Mouse (Mus musculus) midbrain, postnatal 0 days (tissue): Measurements from ENCODE around the gene Pde11a. TPM values are rescaled to one million over a fixed set of nuclear protein-coding genes. Genes with fewer than 3 reads are reported as not detected.
"Not testable (repeated sequence)": the region's sequence is repeated elsewhere in the genome, so short reads cannot be mapped to it uniquely, and the experiment has no call there.

Experiments
- ATAC-seq: fragments of 200-750 bp; cut with Nextera tagmentation; 2 replicates; pipeline ENCODE4 v1.8.0; 2017; ENCODE audit warnings: moderate number of reproducible peaks, mild to moderate bottlenecking, moderate TSS enrichment, moderate library complexity; ENCODE audit not compliant: low FRiP score
- DNase-seq: peaks from one replicate; pipeline ENCODE4 v3.0.0-alpha.2; 2015; ENCODE audit warnings: low spot score
- H3K27ac ChIP-seq: fragments of 300-500 bp; sonication (generic); 2 replicates; pipeline ENCODE4 v1.5.1; 2014; ENCODE audit warnings: low read depth, mild to moderate bottlenecking, low read length, mixed read lengths
- H3K27me3 ChIP-seq: fragments of 300-500 bp; sonication (generic); 2 replicates; pipeline ENCODE4 v1.6.1; 2014; ENCODE audit warnings: low read length, control low read depth, mixed read lengths; ENCODE audit not compliant: insufficient read depth
- H3K36me3 ChIP-seq: fragments of 300-500 bp; sonication (generic); 2 replicates; pipeline ENCODE4 v1.6.1; 2014; ENCODE audit warnings: low read length, control low read depth, mixed read lengths; ENCODE audit not compliant: insufficient read depth
- H3K4me1 ChIP-seq: fragments of 300-500 bp; sonication (generic); 2 replicates; pipeline ENCODE4 v1.6.1; 2014; ENCODE audit warnings: mild to moderate bottlenecking, control low read depth, antibody characterized with exemption, low read length, mixed read lengths; ENCODE audit not compliant: insufficient read depth
- H3K4me2 ChIP-seq: fragments of 300-500 bp; sonication (generic); 2 replicates; pipeline ENCODE4 v1.6.1; 2014; ENCODE audit warnings: low read depth, mild to moderate bottlenecking, low read length, mixed read lengths; ENCODE audit not compliant: poor library complexity, severe bottlenecking
- H3K4me3 ChIP-seq: fragments of 300-500 bp; sonication (generic); 2 replicates; pipeline ENCODE4 v1.5.1; 2014; ENCODE audit warnings: low read depth, mild to moderate bottlenecking, low read length, moderate library complexity
- H3K9ac ChIP-seq: fragments of 300-500 bp; sonication (generic); replicated peaks from 2 replicates; pipeline ENCODE4 v1.6.1; 2014; ENCODE audit warnings: mild to moderate bottlenecking, low read length, moderate library complexity, mixed read lengths; ENCODE audit not compliant: poor library complexity, severe bottlenecking
- H3K9me3 ChIP-seq: fragments of 300-500 bp; sonication (generic); 2 replicates; pipeline ENCODE4 v1.6.1; 2016; ENCODE audit warnings: low read length, control low read depth
- CTCF ChIP-seq: IDR thresholded peaks from 2 replicates; pipeline ENCODE4 v1.5.1; 2016; ENCODE audit warnings: antibody characterized with exemption, mild to moderate bottlenecking
- WGBS: fragments of 180-500 bp; shearing (Covaris S2); extraction: QIAGEN DNeasy Blood & Tissue Kit; methylation state at CpG from one replicate; pipeline ENCODE4 v1.1.7; 2014; 5-methylcytosine and 5-hydroxymethylcytosine counted together
- polyA plus RNA-seq: library from polyadenylated mRNA; unstranded; fragments of >200 nt; fragmentation: Nextera tagmentation; extraction: Ambion mirVana; gene quantifications from 2 replicates; pipeline ENCODE4 v1.2.1, GENCODE M21; 2015
- total RNA-seq: library from RNA; depleted of rRNA; stranded (reverse); fragments of >200 nt; gene quantifications from 2 replicates; pipeline ENCODE4 v1.2.3, GENCODE M21; 2014

Gene Pde11a
- total and polyA plus RNA-seq, 2 experiments from 2014 or later = 0.94 to 1.1 TPM

DNA sequence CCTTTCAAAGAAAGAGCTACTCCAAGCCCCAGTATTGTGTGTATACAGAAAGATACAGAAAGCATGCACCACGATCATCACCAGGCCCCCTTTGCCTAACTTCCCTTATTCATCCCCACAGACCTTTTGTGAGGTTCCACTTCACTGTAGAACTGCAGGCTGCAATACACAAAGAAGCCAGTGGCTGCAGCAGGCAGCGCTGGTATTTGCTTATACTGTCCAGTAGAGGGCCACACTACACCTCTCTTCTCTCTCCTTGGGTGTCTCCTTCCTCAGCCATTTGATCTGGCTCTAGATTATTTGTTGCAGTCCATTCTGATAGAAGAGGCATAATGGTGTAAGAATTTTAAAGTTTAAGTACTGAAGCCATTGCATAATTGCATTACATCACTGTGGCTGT lies 353.4 kb downstream of the Pde11a start:
- H3K27me3 ChIP-seq = no peaks in the 10 kb centered on the region
- no peaks in the 10 kb centered on the region for H3K9me3 ChIP-seq
- no peaks in the 10 kb centered on the region for H3K4me1 ChIP-seq
- DNase-seq (peak; percentile 94), ATAC-seq (peak; percentile 41; the same call in 1 of the 2 replicates)
- H3K4me3 ChIP-seq = no peak overlapping the region
- no peak overlapping the region for H3K9ac ChIP-seq
- peak; percentile 100 for TF ChIP-seq CTCF
- peak overlapping the region; percentile 43; the same call in 1 of the 2 replicates for H3K27ac ChIP-seq
- 4% methylated on average over 2 of the region's 2 CpGs for WGBS
- no peak overlapping the region for H3K4me2 ChIP-seq
- H3K36me3 ChIP-seq = no peaks in the 10 kb centered on the region

DNA sequence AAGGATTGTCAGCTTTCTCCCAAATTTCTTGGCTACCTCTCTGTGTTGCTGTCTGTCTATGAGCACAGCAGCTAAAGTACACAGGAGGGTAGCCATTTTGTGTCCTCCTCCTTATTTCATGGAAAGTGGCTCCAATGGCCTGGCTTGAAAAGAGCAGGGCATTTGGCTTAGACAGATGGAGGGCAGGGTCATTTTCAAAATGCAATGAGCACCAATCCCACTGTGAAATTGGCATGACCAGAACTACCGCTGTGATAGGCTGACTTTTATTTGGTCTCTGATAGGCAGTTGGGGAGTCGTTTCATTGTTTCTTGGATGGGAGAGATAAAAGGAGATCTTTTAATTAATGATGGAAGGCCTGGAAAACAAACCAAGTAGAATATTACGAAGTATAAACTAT lies 354.7 kb downstream of the Pde11a start:
- no peak overlapping the region for H3K27ac ChIP-seq
- DNase-seq (peak; percentile 60), ATAC-seq (no peak)
- WGBS = 73% methylated on average over 3 of the region's 3 CpGs
- H3K4me2 ChIP-seq = no peak overlapping the region
- no peaks in the 10 kb centered on the region for H3K9me3 ChIP-seq
- H3K9ac ChIP-seq = no peak overlapping the region
- no peaks in the 10 kb centered on the region for H3K36me3 ChIP-seq
- no peaks in the 10 kb centered on the region for H3K27me3 ChIP-seq
- no peaks in the 10 kb centered on the region for H3K4me1 ChIP-seq
- no peak overlapping the region for H3K4me3 ChIP-seq
- TF ChIP-seq CTCF = no peak

DNA sequence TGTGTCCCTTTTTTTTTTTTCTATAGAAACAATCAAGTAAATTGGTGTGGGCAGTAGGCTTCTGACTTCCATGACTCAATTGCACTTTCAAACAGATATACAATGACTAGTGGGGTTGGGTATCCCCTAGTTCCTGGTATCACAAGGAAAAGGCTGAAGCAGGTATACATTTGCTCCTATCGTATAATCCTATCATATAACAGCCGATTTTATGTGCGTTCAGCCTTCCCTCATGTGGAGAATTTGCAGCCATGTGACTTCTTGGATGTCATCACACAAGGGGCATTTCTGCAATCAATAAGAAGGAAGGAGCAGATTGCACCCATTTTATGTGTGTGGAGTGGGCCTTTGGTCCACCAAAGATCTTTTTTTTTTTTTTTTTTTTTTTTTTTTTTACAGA lies 355.5 kb downstream of the Pde11a start:
- DNase-seq (no peak), ATAC-seq (no peak)
- Histone ChIP-seq H3K4me3 (no peak overlapping the region), H3K36me3 (no peaks in the 10 kb centered on the region), H3K9me3 (no peaks in the 10 kb centered on the region), H3K4me1 (no peaks in the 10 kb centered on the region), H3K9ac (no peak overlapping the region), H3K27ac (no peak overlapping the region), H3K27me3 (no peaks in the 10 kb centered on the region), H3K4me2 (no peak overlapping the region)
- 94% methylated on average over 3 of the region's 3 CpGs for WGBS
- TF ChIP-seq CTCF = no peak

DNA sequence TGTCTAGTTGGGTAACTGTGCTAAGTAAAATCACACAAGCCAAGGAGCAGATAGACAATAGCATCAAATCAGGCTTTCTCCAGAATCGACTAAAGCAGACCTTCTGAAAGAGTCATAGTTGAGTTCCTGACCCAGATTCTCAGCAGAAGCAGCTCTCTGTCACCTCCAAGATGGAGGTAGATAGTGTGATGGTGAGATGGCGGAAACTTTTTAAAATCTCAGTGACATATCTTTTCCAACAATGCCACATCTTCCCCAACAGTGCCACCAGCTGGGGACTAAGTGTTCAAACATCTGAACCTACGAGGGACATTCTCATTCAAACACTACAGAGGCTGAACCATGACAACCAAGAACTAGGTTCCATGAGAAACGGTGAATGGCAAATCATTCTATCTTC lies 355.9 kb downstream of the Pde11a start:
- H3K9ac ChIP-seq = no peak overlapping the region
- H3K4me3 ChIP-seq = no peak overlapping the region
- no peak overlapping the region for H3K4me2 ChIP-seq
- no peak for DNase-seq
- ATAC-seq = no peak
- no peaks in the 10 kb centered on the region for H3K4me1 ChIP-seq
- TF ChIP-seq CTCF = peak; percentile 35; the same call in 1 of the 2 replicates
- no peaks in the 10 kb centered on the region for H3K36me3 ChIP-seq
- 95% methylated on average over 4 of the region's 4 CpGs for WGBS
- no peak overlapping the region for H3K27ac ChIP-seq
- H3K9me3 ChIP-seq = no peaks in the 10 kb centered on the region
- no peaks in the 10 kb centered on the region for H3K27me3 ChIP-seq

DNA sequence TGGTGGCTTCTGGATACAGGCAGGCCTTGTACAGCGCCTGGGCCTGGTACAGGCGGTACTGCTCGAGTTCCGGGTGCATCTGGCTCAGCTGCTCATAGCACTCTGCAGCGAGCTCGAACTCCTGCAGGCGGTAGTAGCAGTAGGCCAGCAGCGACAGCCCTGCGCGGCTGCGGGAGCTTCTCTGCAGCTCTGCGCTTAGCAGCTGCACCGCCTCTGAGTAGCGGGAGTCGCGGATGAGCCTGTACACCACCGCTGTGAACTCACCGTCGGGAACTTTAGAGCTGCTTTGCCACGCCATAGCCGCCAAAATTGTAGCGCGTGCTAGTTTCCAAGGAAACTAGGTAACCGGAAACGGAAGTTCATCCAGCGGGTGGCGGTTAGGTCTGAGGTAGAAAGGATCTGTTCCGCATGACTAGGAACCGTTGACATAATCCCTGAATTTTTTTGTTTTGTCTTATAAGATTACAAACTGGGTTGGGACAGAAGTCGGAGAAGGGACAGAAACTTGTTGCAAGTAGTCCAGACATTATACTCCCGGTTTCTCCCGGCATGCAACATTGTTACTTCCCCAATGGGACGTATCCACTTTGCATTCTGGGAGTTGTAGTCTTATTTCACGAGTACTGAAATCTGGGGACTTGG lies 357.0 kb downstream of the Pde11a start, which contains the start of gene Ttc30a1:
Gene Ttc30a1, minus strand, starts transcription at position 528 of the 642 bp plus-strand sequence.
- ATAC-seq (peak; percentile 79), DNase-seq (peak; percentile 92)
- H3K9ac ChIP-seq = 0 out of 2 replicates have a peak within 1 kb of the TSS, but pooled peaks have one; percentile 19
- not testable (repeated sequence) for H3K9me3 ChIP-seq, H3K36me3 ChIP-seq, H3K4me1 ChIP-seq, H3K27me3 ChIP-seq
- H3K27ac ChIP-seq = peak within 1 kb of the TSS; percentile 59
- WGBS = 3% methylated on average over 32 of the region's 34 CpGs
- H3K4me2 ChIP-seq = peak within 1 kb of the TSS; percentile 52
- H3K4me3 ChIP-seq = peak within 1 kb of the TSS; percentile 42

DNA sequence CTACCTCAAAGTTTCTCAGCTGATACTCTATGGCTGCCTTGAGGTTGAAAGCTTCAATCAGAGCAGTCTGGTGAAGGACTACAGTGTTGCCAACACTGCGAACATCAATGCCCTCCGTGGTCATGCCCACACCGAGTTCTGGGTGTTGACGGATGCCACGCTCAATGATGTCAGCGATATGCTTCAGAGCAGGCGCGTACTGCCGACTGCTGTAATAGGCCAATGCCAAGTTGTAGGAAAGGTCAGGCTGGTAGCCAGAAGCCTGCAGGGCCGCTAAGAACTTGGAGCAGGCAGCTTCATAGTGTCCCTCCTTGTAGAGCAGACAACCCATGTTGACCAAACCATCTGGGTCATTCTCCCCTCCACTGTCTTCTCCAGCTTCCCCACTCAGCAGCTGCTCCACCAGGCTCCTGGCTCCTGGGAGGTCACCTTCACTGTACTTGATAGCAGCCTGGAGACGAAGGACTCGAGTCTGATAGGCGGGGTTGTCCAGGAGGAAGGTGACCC lies 357.6 kb downstream of the Pde11a start:
- 99% methylated on average over 13 of the region's 13 CpGs for WGBS
- not testable (repeated sequence) for H3K27me3 ChIP-seq, H3K9me3 ChIP-seq, H3K27ac ChIP-seq, ATAC-seq, H3K4me1 ChIP-seq, H3K9ac ChIP-seq, DNase-seq, H3K36me3 ChIP-seq
- H3K4me2 ChIP-seq = peak overlapping the region; percentile 52
- peak overlapping the region; percentile 42; the same call in 1 of the 2 replicates for H3K4me3 ChIP-seq

DNA sequence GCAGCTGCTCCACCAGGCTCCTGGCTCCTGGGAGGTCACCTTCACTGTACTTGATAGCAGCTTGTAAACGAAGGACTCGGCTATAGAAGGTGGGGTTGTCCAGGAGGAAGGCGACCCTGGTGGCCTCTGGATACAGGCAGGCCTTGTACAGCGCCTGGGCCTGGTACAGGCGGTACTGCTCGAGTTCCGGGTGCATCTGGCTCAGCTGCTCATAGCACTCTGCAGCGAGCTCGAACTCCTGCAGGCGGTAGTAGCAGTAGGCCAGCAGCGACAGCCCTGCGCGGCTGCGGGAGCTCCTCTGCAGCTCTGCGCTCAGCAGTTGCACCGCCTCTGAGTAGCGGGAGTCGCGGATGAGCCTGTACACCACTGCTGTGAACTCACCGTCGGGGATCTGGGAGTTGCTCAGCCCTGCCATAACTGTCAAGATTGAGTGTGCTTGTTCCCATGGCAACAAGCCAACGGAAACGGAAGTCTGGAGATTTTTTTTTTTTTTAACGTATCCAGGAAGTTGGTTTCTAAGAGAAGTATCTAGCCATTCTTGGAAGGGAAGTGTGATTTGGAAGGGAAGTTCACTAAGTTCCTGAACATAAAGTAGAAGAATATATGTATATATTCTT lies 360.7 kb downstream of the Pde11a start, which contains the start of gene Ttc30a2:
Gene Ttc30a2, minus strand, starts transcription at position 419 of the 617 bp plus-strand sequence.
- not testable (repeated sequence) for H3K9ac ChIP-seq, H3K4me1 ChIP-seq, H3K27ac ChIP-seq, H3K27me3 ChIP-seq, ATAC-seq, H3K4me2 ChIP-seq, H3K36me3 ChIP-seq, H3K4me3 ChIP-seq, H3K9me3 ChIP-seq
- peak; percentile 68 for DNase-seq
- WGBS = 27% methylated on average over 15 of the region's 24 CpGs

DNA sequence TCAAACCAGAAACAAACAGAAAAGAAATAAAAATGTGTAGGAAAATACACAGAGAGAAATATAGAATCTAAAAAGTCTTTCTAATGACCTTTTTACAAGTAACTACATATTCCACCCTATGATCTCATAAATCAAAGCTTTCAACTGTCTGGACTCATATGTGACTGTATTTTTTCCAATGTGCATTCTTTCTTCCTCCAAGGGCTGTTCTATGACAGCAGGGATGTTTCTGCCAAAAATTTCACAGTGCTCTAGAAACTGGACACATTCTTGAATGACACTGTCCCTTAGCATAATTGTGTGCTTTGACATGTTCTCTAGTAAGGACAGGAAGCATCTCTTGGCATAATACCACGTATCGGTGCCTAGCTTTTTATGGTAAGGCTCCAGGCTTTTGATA lies 362.5 kb downstream of the Pde11a start:
- H3K9ac ChIP-seq, H3K27me3 ChIP-seq, H3K4me3 ChIP-seq, DNase-seq, H3K9me3 ChIP-seq, H3K4me2 ChIP-seq, H3K36me3 ChIP-seq, H3K4me1 ChIP-seq, H3K27ac ChIP-seq, ATAC-seq: not testable (repeated sequence)
- 87% methylated on average over 2 of the region's 2 CpGs for WGBS
